Mouse (Mus musculus): ENCODE measurements at regions not wholly inside any gene's neighbourhood (a gene's known extent, or its start where the extent isn't known, plus 50 kb on each side); places are given as distances from the start of the nearest gene placed in this dataset.
A peak's percentile ranks its signal among the peaks of the same experiment; 100 is the strongest.

DNA sequence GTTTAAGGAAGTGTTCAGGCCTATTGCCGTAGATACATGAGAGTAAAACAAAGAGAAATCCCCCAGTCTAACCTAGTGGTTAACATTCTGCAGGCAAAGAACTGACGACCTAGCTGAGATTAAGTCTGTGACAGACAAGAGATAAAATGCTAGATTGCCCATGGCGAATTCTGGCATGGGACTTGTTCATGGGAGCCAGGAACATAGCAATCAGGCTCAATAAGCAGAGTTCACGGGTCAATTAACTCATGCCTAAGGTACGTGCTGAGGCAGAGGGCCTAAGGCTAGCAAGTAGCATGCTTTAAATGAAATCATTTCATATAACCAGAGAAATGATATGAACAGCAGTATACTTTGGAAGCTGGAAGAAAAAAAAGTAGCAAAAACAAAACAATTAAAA lies 1119.2 kb upstream of the Adgrl2 start:
- DNase-seq (ENCODE audit: low read depth, low spot score): no peak

DNA sequence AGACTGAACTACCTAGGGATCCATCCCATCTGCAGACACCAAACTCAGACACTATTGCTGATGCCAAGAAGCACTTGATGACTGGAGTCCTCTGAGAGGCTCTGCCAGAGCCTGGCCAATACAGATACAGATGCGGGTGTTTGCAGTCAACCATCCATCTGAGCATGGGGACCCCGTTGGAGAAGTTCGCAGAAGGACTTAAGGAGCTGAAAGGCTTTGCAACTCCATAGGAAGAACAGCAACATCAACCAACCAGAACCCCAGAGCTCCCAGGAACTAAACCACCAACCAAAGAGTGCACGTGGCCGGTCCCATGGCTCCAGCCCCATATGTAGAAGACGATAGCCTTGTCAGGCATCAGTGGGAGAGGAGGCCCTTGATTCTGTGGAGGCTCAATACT lies 1121.9 kb upstream of the Adgrl2 start:
- no peak for DNase-seq (ENCODE audit: low read depth, low spot score)

DNA sequence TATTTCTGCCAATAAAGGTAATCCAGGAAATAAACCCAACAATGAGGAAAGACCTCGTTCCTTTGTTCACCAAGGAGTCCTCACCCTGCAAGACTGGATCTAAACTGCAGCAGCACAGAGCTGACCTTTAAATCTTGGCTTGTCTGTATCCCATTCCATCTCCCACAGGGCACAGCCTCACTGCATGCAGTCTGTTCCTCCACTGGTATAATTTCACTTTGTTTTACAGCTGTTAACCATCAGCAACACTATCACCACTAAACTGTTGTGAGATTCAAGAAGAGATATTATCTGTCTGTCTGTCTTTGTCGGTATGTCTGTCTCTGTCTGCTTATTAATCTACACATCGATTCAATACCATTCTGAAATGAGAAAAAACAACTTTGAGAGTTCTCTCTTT lies 1129.5 kb upstream of the Adgrl2 start:
- no peak for DNase-seq (ENCODE audit: low read depth, low spot score)

DNA sequence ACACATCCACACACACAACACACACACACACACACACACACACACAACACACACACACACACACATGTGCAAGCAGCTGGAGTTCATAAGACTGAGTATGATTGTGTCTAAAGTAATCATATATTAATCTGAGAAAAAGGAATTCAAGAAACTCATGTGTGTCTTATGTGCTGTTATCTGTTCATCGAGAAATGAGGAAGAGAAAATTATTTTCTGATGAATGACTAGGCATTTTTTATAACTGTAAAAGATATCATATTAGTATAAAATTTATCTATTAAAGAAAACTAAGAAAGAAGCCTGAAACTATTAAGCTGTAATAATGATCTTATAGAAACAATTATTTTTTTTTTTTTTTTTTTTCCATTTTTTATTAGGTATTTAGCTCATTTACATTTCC lies 1156.3 kb upstream of the Adgrl2 start:
- DNase-seq (ENCODE audit: low read depth, low spot score): no peak

DNA sequence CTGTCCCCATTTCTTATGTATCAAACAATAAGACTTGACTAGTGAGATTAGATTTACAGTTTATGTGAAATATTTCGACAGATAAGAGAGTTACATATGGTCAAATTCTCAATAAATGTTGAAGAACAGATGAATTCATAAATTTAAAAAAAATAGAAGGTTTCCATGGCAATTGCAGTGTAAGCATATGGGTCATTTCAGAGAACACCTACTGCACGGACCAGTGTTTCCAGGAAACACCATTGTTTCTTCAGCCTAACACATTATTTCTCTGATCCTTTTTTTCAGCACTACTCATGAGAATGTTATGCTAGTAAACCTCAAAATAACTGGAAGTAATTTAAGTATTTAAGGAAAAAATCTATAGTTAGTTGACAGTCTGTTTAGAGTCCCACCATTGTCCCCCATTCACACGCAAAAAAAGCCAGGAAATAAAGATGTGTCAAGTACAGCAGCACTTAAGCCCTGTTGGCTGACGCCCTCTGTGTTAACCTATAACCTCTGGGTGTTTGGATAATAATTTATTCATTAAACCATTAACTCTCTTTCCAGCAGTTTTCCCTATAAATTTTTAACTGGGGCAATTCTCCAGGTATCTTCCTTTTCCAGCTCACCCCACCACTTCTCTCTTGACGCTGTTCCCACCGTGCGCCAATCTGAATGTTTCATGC lies 1160.9 kb upstream of the Adgrl2 start:
- no peak for DNase-seq (ENCODE audit: low read depth, low spot score)

DNA sequence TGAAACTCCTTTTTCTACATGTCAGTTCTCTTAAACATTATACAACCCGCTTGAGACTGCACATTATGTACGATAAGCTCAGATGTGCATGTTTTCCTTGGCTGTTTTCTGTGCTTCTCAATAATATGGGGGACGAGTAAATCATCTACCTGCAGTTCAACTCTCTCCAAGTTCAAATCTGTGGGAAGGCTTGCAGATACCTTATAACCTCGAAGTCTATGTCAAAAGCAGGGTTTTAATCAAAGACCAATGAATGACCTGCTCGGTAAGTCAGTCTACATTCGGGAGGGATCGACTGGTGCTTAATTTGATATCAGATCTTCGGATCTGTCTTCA lies 1161.4 kb upstream of the Adgrl2 start:
- no peak for DNase-seq (ENCODE audit: low read depth, low spot score)

DNA sequence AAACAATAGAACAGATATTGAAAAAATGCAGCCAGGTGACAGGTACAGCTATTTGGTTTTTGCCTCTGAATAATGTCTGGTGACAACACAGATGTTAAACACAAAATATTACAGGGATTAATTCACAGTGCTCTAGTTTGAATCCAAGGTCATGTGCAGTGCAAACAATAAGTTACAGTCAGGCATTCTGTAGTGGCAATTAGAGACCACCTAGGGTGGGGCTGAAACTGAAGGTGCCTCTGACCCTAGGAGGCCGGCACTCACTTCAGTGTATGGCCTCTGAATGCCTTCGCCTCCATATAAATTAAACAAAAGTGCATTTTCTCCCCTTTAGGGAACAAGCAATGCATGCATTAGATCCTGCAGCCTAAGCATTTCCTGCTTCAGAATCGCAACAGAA lies 1162.5 kb upstream of the Adgrl2 start:
- DNase-seq (ENCODE audit: low read depth, low spot score): no peak

DNA sequence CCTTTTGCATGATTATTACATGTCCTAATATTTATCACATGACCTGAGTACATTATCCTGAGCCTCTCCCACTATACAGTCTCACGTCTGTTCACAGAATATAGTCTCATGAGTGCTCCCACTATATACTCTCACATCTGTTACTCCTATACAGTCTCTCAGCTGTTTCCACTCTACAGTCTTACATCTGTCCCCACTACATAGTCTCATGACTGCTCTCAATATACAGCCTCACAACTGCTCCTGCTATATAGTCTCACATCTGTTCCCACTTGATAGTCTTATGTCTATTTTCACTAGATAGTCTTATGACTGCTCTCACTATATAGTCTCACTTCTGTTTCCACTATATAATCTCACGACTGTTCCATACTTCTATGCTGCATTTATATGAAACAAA lies 1195.5 kb upstream of the Adgrl2 start:
- no peak for DNase-seq (ENCODE audit: low read depth, low spot score)

DNA sequence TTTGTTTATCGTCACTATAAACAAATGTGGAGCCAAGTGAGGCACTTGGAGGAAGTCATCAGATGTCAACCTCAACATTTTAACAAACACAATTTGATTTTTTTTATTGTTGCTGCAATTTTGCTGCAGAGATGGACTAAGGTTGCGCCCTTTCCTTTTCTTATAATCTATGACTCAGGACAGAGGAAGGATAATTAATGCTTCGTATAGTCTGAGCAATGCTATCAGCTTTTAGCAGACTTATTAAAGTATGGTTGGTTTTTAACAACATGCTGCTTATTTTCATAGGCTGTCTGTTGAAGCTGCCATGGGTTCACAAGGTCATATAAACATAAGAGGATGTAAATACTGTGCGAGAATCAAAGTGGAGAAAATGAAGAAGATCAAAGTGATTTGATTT lies 1202.8 kb upstream of the Adgrl2 start:
- no peak for DNase-seq (ENCODE audit: low read depth, low spot score)

DNA sequence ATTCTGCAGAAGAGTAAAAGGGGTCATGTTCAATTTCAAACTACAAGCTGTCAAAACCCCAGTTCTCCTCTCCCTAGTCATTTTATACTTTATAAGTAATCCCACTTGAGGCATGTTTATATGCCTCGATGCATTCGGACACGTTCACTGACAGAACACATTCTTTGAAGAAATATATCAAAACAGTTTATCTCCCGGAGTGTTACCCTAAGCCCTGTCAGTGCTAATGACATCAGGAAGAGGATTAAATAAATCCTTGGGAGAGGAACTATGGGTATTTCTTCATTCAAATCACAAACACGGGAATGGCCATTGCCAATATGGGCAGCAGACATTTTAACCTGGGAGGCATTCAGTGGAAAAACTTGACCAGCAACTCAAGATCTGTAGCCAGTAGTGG lies 1208.1 kb upstream of the Adgrl2 start:
- no peak for DNase-seq (ENCODE audit: low read depth, low spot score)

DNA sequence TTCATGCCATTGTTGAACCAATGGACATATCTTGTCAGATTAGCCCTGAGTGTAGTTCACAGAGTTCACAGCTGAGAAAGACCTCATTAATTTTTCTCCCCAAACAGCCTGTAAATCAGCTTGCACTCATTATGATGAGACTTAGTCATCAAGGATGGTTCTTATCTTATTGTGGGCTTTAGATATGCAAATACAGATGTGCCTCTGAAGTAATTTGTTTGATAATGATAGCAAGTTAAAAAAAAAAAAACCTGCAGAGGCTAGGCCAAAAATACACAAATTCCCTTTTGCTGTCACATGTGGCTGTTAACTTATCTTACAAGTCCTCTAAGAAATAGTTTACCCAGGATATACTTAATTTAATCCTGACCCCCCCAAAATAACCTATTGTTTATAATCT lies 1215.5 kb upstream of the Adgrl2 start:
- DNase-seq (ENCODE audit: low read depth, low spot score): no peak

DNA sequence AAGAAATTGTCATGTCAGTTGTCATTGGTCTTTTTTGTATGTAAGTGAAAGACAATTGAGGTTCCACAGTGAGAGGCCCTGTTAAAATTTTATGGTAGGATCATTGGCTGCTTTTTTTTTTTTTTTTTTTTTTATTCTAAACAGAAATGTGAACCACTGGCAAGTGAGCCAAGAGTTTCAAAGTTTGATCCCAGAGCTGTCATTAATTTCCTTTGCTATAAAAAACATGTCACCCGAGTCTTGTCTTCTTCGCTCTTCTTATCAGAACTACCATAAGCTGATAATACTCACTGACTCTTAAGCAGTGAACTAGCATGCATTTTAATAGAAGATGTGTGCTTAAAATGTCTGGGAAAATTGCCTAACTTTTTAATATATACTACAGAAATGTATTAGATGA lies 1204.4 kb upstream of the Adgrl4 start:
- DNase-seq (ENCODE audit: low read depth, low spot score): no peak

DNA sequence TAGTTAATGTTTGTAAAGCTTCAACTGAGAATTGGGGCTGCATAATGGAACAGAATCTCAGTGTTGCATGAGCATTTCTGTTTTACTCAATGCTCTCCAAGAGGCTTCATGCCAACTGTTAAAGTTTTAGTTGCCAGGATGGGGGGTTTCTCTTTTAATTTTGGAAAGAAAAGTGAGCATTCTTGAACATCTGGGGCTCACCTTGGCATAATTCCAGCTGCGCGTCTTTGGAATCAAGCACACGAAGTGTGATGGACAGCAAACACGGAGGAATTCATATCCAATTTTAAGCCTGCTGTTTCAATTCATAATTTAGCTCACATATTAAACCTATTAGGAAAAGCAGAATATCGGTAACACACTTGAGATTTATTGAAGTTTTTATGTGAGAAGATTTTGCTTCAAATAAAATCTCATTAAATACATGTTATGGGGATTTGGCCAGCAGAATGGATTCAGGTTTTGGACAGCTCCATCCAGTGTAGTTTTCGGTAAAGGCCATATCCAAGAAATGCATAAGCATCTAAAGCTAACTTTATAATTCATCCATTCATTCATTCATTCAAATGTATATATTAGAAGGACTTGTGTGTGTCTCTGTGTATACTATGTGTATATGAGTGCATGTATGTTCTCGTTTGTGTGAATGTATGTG lies 1200.6 kb upstream of the Adgrl4 start:
- no peak for DNase-seq (ENCODE audit: low read depth, low spot score)

DNA sequence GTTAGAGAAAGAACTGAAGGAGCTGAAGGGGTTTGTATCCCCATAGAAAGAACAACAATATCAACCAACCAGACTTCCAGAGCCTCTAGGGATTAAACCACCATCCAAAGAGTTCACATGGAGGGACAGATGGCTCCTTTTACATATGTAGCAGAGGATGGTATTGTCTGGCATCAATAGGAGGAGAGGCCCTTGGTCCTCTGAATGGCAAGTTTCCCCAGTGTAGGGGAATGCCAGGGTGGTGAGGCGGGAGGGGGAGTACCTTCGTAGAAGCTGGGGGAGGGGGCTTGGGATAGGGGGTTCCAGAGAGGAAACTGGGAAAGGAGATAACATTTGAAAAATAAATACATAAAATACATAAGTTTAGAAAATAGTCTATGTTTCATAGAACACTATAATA lies 1162.6 kb upstream of the Adgrl4 start:
- no peak for DNase-seq (ENCODE audit: low read depth, low spot score)

DNA sequence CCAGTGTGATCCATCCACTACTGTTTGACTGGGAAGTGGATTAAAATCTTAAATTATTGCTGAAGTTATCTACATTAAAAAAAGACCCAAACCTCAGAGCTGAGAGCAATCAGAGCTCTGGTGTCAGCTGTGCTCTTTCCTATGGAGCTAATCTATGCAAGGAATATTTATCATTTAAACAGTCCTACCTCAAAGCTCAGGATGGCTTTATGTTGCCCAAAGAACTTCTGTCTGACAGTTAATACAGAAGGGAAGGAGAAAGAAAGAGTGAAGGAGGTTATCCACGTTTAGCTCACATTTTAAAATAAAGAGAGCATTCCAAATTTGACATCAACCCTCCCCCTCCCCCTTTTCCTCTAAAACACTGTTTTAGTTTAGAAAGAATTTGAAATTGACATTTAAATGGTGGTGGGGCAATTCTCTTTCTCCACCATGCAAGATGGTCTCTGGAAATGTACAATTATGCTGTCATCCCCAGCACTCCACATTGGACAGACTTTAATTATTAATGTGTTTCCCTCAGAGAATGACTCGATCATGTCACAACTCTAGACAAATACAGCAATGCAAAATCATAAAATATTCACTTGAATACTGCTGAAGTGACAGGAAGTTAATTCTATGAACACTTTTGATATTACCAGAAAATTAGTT lies 1141.5 kb upstream of the Adgrl4 start:
- no peak for DNase-seq (ENCODE audit: low read depth, low spot score)

DNA sequence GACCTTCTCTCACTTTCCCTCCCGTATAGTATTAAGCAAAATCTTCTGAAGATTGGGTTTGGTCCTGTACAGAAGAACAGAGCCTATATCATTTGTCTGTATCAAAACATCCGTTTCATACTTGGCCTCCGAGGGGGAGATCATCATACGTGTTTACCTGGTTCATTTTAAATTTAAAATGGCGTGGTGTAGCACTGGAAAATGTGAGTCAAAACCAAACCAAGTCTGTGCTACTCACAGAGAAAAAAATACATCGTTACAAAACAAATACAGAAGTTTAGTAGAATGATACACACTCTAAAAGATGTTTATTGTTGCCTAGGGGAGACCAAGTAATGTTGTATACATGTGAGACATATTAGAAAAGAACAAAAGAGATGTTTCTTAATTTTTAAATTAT lies 1108.9 kb upstream of the Adgrl4 start:
- no peak for DNase-seq (ENCODE audit: low read depth, low spot score)

DNA sequence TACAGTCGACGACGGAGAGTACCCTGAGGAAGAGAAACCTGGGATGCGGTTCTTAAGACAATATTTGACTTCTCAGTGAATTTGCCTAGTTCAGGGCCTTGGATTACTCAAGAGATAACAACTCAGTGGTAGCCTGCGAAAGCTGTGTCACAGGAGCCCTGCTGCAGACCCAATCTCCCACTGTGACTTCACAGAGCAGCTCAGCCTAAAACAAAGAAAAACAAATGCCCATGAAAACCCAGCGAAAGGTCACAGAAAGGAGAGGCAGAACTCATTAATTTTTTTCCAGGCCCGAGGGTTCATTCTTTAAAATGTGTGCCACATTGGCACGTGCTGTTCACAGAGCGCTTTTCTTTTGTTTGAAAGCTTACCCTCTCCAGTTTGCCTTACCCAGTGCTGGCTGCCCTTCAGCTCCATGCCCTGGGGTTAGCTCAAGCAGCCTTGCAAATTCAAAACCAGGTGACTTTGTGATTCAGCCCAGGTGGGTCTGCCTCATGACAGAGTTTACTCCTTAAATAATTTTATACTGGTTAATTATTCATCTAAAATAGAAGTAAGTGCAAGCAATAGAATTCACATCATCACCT lies 1085.5 kb upstream of the Adgrl4 start:
- DNase-seq (ENCODE audit: low read depth, low spot score): no peak

DNA sequence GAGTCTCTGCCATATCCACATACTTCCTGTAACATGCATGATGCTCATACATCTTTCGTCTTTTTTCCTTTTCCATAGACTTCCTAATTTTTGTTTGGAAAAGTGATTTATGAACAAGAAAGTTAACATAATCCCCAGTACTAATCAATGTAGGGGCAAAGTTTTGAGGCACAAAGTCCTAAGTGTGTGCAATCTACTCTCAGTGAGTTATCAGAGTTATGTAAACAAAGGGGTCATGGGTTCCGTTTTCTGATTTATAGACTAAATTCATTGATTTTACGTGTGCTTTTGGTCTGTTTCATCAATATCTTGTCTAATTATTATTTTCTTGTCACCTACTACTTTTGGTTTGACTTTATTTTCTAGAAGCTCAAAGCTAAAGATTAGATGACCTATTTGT lies 1071.9 kb upstream of the Adgrl4 start:
- DNase-seq (ENCODE audit: low read depth, low spot score): no peak

DNA sequence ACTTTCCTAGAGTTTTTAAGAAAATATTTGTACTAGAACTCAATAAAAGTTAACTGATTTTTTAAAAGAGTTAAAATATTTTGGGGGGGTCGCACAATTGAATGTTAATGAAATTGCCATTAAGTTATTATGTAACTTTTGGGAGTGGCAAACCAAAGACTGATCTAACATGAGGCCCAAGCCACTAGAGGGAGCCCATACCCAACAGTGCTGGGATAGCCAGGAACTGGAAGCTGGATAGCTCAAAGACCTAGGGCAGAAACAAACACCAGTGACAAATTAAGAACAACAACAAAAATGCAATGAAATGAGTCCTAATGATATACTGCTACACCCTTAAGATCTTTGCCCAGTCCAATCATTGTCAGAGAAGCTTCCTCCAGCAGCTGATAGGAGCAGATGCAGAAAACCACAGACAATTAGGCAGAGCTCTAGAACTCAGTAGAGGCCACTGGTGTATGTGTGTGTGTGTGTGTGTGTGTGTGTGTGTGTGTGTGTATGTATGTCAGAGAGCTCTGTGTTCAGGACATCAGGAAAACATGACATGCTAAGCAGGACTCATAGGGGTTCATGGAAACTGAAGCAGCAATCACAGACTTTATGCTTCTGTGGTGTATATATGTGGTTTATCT lies 1052.6 kb upstream of the Adgrl4 start:
- DNase-seq (ENCODE audit: low read depth, low spot score): peak; percentile 42

DNA sequence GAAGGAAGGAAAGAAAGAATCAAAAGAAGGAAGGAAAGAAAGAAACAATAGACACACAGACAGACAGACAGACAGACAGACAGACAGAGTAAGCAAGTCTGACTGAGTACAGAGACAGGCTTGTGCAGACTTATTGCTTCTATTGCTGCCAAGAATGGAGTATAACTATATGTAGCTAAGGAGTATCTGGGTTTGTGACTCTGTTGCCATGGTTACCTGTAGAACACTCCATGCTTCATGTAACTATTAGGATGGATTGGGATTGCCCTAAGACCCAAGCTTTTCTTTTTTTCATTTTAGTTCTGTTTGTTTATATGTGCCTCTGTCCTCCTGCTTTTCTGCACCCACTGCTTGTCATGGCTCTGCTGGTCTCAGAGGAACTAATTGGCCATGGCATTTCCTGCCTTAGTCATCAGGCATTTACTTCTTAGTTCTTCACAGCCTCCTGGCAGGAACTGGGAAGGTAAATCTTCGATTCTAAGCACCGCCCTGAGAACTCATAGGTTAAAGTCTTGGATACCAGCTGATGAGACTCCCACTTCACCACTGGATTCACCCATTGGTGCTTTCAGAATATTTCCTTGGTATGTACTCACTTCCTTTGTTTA lies 1035.9 kb upstream of the Adgrl4 start:
- no peak for DNase-seq (ENCODE audit: low read depth, low spot score)

DNA sequence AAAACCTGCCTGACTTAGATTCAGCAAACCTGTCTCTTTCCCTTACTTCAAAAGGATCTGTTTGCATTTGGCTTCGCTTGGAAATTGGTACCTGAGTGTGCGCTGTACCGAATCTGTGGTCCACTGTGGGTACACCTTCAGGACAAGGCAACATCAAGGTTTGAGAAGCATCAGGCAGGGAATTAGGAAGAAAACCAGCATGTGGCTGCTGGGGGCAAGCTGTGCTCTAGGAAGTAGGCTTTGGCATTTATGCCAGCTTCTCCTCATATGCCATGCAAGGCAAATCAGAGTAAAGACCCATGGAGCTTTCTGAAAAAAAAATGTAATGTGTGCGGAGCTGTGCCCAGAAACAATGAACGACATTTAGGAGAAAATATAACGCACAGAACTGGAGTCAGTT lies 1031.6 kb upstream of the Adgrl4 start:
- no peak for DNase-seq (ENCODE audit: low read depth, low spot score)

DNA sequence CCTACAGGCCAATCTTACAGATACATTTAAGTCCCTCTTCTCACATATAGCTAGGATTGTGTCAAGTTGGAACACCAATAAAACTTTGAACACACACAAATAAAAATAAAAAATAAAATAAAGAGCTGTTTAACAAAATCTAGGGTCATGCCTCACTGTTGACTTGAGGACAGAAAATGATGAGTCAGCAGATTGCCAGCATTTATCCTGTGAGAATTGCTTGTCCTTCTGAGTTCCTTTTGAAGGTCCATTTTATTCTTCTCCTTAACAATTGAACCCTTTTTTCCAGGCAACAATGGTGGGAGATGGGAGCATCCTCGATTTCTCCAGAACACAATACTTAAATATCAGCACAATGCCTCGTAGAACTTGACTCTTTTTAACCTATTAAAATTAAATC lies 1022.4 kb upstream of the Adgrl4 start:
- DNase-seq (ENCODE audit: low read depth, low spot score): no peak

Measured in ZHBTc4 (cell line).